Mouse (Mus musculus) gastrocnemius, adult 2 months (tissue): Measurements from ENCODE around the gene Dnah7a. TPM values are rescaled to one million over a fixed set of nuclear protein-coding genes. Genes with fewer than 3 reads are reported as not detected.
"Not testable (repeated sequence)": the region's sequence is repeated elsewhere in the genome, so short reads cannot be mapped to it uniquely, and the experiment has no call there.

Experiments
- DNase-seq: peaks from one replicate; pipeline ENCODE4 v3.0.0; 2022
- H3K27ac ChIP-seq: fragments of 200-600 bp; 2 replicates; pipeline ENCODE4 v1.8.1; 2022; ENCODE audit warnings: mild to moderate bottlenecking
- H3K4me3 ChIP-seq: fragments of 200-600 bp; 2 replicates; pipeline ENCODE4 v1.8.1; 2022; ENCODE audit warnings: mild to moderate bottlenecking, moderate library complexity
- CTCF ChIP-seq: fragments of 200-600 bp; IDR thresholded peaks from 2 replicates; pipeline ENCODE4 v1.8.1; 2022; ENCODE audit warnings: antibody characterized with exemption, mild to moderate bottlenecking, moderate library complexity
- intact Hi-C: fragments of 180-260 bp; cut with DNase I; formaldehyde crosslinking; loops from one replicate; pipeline ENCODE4 v1.15.1; 2025
- total RNA-seq, 2 experiments: library from RNA; stranded (reverse); gene quantifications; 2 replicates each; pipeline ENCODE4 v1.2.3; 2021

Dnah7a gene
- total RNA-seq, 2 experiments from 2014 or later = not detected

GRCm38 (mm10) chr1:53726883-53727282 lies 20.3 kb upstream of the Dnah7a start:
- TF ChIP-seq CTCF = no peak
- no peak for DNase-seq
- intact Hi-C loops = loop anchor here (10.0 kb wide), 1 partner anchor 168 kb away; no protein-coding TSS in a partner anchor
- no peak overlapping the region for H3K27ac ChIP-seq
- H3K4me3 ChIP-seq = no peak overlapping the region

- no peak for TF ChIP-seq CTCF
- DNase-seq = no peak
- Histone ChIP-seq H3K27ac (no peak overlapping the region), H3K4me3 (no peak overlapping the region)
- intact Hi-C loops = loop anchor here (10.0 kb wide), 1 partner anchor 173 kb away; no protein-coding TSS in a partner anchor
Observed at GRCm38 (mm10) chr1:53721353-53721752, 14.8 kb upstream of the Dnah7a start.

- Histone ChIP-seq H3K27ac (no peak overlapping the region), H3K4me3 (no peak overlapping the region)
- DNase-seq = no peak
- intact Hi-C loops = loop anchor here (10.0 kb wide), 1 partner anchor 174 kb away; no protein-coding TSS in a partner anchor
- TF ChIP-seq CTCF = no peak
Observed at GRCm38 (mm10) chr1:53720601-53721351, 14.2 kb upstream of the Dnah7a start.

- intact Hi-C loops = no loop called here
- H3K4me3 ChIP-seq = no peak overlapping the region
- DNase-seq = no peak
- no peak for TF ChIP-seq CTCF
- no peak overlapping the region for H3K27ac ChIP-seq
Observed at GRCm38 (mm10) chr1:53715966-53716515, 9.5 kb upstream of the Dnah7a start.

GRCm38 (mm10) chr1:53715446-53715845 lies 8.9 kb upstream of the Dnah7a start:
- Histone ChIP-seq H3K27ac (no peak overlapping the region), H3K4me3 (no peak overlapping the region)
- TF ChIP-seq CTCF = peak; percentile 76
- intact Hi-C loops = no loop called here
- no peak for DNase-seq

GRCm38 (mm10) chr1:53713383-53713782 lies 6.8 kb upstream of the Dnah7a start:
- H3K4me3 ChIP-seq, intact Hi-C loops, DNase-seq, H3K27ac ChIP-seq: not testable (repeated sequence)

GRCm38 (mm10) chr1:53711069-53711468 lies 4.5 kb upstream of the Dnah7a start:
- H3K27ac ChIP-seq = no peak overlapping the region
- intact Hi-C loops = no loop called here
- no peak for TF ChIP-seq CTCF
- no peak for DNase-seq
- H3K4me3 ChIP-seq = no peak overlapping the region

- H3K4me3 ChIP-seq, intact Hi-C loops, H3K27ac ChIP-seq, DNase-seq: not testable (repeated sequence)
Observed at GRCm38 (mm10) chr1:53709602-53710001, 3.0 kb upstream of the Dnah7a start.

GRCm38 (mm10) chr1:53704164-53704563 lies 2.4 kb downstream of the Dnah7a start:
- no peak for TF ChIP-seq CTCF
- intact Hi-C loops = no loop called here
- H3K27ac ChIP-seq = no peak overlapping the region
- H3K4me3 ChIP-seq = no peak overlapping the region
- no peak for DNase-seq

- not testable (repeated sequence) for DNase-seq, H3K4me3 ChIP-seq
Observed at GRCm38 (mm10) chr1:53664268-53664667, 42.3 kb downstream of the Dnah7a start.

GRCm38 (mm10) chr1:53639865-53640794 lies 66.5 kb downstream of the Dnah7a start:
- TF ChIP-seq CTCF = no peak
- no peak overlapping the region for H3K27ac ChIP-seq
- no peak for DNase-seq
- intact Hi-C loops = no loop called here
- H3K4me3 ChIP-seq = no peak overlapping the region

More at GRCm38 (mm10) chr1:53664268-53664667, 42.3 kb downstream of the Dnah7a start:
- H3K27ac ChIP-seq, intact Hi-C loops: not testable (repeated sequence)

- intact Hi-C loops, DNase-seq, H3K4me3 ChIP-seq, H3K27ac ChIP-seq: not testable (repeated sequence)
Observed at GRCm38 (mm10) chr1:53635641-53636040, 70.9 kb downstream of the Dnah7a start.

GRCm38 (mm10) chr1:53632040-53632439 lies 74.5 kb downstream of the Dnah7a start:
- H3K27ac ChIP-seq, H3K4me3 ChIP-seq, DNase-seq, intact Hi-C loops: not testable (repeated sequence)
